Mouse (Mus musculus) thymus, postnatal 10 days (tissue): ENCODE data around the gene Edem2.
"Not testable (repeated sequence)": the region's sequence is repeated elsewhere in the genome, so short reads cannot be mapped to it uniquely, and the experiment has no call there.

Experiments used
- DNase-seq, 2 experiments: peaks; one replicate each; pipeline ENCODE4 v3.0.0; 2021; ENCODE audit warnings: low spot score in 2 of 2

Gene Edem2

GRCm38 (mm10) chr2:155735766-155736165, 6.5 kb upstream of the Edem2 start, which contains the start of gene Gm17581:
TSS of gene Gm17581 (minus strand) at chr2:155735866.
- not testable (repeated sequence) for DNase-seq

DNA sequence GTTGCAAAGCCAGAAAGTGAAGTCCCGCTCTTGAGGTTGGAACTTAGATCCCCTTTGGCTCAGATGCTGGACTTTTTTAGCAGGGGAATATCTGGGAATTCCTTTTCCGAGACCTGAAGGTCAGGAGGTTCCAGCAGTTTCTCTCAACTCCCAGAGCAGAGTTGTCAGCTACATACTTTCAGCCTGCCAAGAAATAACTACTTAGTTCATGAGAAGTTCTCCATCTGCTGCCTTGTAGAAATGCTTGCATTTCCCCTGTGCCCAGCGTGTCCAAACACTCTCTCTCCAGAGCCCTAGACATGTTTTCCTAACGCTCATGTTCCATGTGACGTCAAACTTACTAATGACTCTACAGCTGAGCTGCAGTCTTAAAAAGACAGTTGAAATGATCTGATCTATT, 5.8 kb upstream of the Edem2 start:
- no peak for DNase-seq

GRCm38 (mm10) chr2:155728742-155729141, 533 bp downstream of the Edem2 start:
- no peak for DNase-seq

DNA sequence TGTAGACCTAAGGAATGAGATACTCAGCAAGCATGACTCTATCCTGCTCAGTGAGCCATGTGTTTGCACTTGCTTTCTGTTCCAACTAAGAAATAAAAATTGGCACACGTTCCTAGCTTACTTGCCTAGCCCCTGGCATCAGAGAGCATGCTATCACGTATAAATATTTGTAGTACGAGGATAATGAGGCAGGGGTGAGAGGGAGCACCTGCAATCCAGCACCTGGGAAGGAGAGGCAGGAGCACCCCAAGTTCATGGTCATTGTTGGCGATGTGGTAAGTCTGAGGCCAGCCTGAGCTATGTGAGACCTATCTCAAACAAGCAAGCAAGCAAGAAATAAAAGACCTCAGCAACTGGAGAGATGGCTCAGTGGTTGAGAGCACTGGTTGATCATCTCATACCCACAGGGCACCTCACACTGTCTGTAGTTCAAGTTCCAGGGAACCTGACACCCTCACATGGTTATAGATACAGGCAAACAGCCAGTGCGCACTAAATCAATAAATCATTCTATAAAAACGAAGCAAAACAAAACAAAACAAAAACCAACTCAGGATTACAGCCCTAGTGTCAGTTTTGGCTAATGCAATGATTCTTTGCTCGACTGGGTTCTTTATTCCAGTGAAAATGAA, 1.4 kb downstream of the Edem2 start:
- DNase-seq, result no peak

GRCm38 (mm10) chr2:155726302-155726701, 3.0 kb downstream of the Edem2 start:
- DNase-seq, result no peak

GRCm38 (mm10) chr2:155724526-155724925, 4.7 kb downstream of the Edem2 start:
- DNase-seq, result no peak

DNA sequence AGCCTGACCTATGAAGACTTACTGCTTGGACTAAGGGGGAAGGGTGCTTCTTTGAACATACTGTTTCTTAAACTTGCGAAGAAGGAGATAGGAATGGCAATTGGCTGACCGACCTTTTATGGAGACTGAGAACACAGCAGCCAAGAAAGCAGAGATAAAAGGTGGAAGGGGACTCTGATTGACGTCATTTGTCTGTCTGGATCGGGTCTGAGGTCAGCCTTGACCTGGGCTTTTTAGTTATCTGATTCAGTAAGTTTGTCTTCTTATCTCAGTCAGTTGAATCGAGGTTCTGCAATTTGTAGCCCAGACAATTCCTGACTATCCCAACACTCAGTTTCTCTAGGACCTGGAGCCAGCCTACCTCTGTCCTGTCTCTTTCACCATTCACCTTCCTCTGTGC, 5.2 kb downstream of the Edem2 start:
- DNase-seq, result no peak

DNA sequence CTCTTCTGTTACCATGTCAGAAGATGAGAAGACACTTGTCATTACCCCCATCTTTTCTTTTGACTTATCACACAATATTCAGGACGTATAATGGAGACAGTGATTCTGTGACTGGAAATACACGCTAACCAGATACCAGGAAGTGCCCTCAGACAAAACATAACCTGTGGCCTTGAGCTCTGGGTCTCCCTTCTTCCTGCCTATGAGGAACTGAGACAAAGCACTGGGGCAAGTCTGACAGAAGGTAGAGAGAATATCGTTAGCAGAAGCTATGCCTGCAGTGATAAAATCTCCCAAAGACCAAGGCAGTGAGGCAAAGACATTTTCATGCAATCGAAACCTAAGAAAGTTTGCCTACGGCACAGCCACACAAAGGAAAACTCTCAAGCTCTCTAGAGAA, 8.7 kb downstream of the Edem2 start:
- no peak for DNase-seq

DNA sequence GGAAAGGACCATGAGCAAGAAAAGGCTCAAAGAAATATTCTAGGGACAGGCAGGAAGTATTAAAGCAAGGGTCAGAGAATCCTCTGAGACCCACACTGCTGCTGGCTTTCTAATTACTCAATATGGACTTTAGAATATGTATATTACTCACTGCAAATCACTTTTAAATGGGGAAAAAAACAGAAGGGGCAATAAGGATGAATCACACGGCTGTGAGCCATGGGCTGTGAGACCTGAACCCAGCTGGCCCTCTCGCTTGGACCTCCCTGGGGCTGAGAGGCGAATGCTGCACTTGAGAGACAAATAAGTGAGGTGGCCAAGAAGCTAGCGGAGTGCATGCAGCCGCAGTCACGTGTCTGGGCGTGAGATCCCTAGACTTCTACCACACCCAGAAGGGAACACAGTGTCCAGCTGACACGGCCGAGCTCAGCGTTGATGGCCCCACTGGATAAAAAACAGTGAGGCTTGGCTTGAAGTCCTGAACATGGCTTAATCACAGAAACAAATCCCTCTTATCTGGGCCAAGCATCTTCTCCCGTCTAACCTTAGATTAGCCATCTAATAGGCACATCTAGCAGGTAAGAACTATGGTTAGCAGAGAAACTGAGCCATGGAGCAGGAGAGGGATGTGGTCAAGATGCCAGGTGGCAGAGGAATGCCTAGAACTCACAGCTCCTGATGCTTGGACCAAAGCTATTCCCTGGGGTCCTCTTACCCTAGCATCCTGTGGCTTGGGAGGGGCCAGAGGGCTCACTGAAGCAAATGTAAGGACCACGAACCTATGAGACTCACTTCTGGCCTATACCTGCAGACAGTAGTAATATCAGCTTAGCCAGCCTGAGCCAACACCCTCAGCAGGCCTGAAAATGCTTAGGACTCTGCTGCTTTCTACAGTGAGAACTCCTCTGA, 11.9 kb downstream of the Edem2 start:
- no peak for DNase-seq

DNA sequence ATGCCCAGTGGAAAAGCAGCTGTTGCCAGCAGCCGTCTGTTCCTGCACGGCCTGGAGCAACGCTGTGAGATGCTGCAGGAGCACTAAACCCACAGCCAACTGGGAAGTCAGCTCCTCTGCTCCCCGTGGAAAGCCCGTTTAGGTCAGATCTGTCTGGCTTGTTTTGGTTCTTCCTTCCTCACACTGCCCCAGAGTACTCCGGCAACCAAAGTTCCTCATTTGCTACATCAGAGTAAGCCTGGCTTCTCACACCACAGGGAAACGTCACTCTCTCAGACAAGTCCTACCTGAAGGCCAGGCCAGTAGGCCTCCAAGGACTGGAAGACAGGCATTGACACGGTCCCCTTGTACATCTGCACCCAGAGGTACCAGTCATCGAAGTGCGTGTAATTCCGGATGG, 18.7 kb downstream of the Edem2 start:
- no peak for DNase-seq

GRCm38 (mm10) chr2:155707251-155707650, 22.0 kb downstream of the Edem2 start:
- no peak for DNase-seq

- DNase-seq, result no peak
Observed at GRCm38 (mm10) chr2:155703630-155704029, 25.6 kb downstream of the Edem2 start.

DNA sequence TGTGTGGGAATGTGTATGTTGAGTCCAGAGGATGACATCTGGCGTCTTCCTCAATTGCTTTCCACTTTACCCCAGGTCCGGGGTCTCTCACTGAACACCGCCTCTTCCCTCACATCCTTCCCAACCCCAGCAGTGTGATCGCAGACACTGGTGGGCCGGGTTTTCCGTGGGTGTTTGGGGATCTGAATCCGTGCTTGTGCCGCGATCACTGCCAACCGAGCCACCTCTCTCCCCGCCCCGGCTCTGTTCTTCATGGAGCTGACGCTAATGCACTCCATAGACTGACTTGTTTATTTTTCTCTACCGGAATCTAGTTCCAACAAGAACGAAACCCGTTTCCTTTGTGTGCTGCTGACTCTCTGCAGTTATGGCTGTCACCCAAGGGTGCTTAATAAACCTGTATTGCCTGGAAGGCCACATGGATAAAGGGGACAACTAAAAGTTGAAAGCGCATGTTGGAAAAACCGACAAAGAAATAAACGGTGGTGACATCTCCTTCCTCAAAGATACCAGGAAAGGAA, 27.8 kb downstream of the Edem2 start:
- DNase-seq, result no peak

GRCm38 (mm10) chr2:155698443-155698842, 30.8 kb downstream of the Edem2 start:
- DNase-seq, result not testable (repeated sequence)

GRCm38 (mm10) chr2:155696851-155697250, 32.4 kb downstream of the Edem2 start:
- no peak for DNase-seq

DNA sequence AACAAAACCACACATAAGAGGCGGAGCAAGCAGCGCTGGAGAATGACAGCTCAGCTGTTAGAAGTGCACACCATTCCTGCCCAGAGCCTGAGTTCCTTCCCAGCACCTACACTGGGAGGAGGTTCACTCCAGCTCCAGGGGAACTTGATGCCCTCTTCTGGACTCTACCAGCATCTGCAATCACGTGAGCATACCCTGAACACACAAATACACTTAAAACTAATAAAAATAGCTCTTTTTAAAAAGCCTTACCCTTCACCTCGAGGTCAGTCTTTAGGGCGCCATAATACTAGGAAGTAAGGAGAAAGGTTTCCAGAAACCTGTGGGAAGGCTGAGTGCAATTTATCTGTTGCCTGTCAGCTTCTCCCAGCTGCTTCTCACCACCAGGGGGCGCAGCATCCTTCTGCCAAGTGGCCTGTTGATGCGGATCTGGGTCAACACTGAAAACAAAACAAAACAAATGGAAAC, 33.1 kb downstream of the Edem2 start:
- peak; percentile 60 to 94 for DNase-seq

DNA sequence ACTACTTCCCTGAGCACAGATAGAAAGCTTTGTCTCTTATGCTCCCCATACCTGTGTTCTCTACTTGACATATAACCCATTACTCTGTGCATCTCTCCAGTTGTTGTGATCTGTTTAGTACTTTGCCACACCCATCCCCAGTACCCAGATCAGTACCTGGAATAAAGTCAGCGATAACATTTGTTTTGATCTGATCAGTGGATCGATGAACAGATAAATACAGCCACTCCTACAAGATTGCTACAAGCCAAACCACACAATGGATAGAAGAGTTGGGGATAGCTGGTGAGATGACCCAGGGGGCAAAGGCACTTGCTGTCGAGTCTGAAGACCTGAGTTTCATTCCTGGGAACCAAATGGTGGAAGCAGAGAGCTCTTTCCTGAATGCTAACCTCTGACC, 34.0 kb downstream of the Edem2 start:
- DNase-seq, result no peak

- DNase-seq, result no peak
Observed at GRCm38 (mm10) chr2:155694564-155694963, 34.7 kb downstream of the Edem2 start.

GRCm38 (mm10) chr2:155693136-155693535, 36.1 kb downstream of the Edem2 start:
- no peak for DNase-seq

GRCm38 (mm10) chr2:155691723-155692493, 37.4 kb downstream of the Edem2 start, which contains the start of gene Trpc4ap:
TSS of gene Trpc4ap (minus strand) at chr2:155692384.
- peak; percentile 95 to 99 for DNase-seq

DNA sequence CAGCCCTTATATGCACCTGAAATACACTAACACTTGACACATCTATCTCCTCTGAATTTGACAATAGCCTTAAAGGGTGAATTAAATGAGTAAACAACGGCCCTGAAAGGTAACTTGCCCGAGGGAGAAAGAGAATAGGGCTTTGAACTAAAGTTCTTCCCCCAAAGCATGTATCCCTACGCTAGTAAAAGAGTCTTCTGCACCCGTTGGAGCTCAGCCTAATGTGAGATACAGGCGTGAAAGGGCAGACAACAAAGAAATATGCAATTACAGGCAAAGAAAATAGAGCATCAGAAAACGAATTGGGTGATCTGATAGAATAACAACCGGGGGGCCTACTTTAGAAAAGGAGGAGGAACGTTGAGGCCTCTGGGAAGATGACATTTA, 37.9 kb downstream of the Edem2 start:
- DNase-seq, result no peak

DNA sequence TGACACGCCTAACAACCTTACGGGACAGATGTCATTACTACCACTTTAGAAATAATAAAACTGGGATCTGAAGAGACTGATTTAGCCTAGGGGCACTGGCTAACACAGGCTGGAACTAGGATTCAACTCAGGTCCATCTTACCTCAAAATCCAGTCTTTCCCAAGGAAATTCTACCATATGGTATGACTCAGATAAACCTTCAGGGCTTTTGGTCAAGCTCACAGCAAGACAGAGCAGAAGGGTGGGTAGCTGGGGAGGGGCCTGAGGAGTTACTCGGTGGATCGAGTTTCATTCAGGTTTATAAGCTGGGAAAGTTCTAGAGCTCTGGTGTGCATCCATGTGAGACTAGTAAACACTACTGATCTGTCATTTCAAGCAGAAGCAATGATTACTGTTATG, 40.1 kb downstream of the Edem2 start:
- DNase-seq, result no peak
